Mouse (Mus musculus): ENCODE measurements around the gene 0610030E20Rik. TPM values are rescaled to one million over a fixed set of nuclear protein-coding genes. Genes with fewer than 3 reads are reported as not detected.

0610030E20Rik gene
- polyA plus RNA-seq, 1 experiment from 2014 or later: 17.8 TPM

- no peak for ATAC-seq
- H3K36me3 ChIP-seq: peaks cover 62% of the 10 kb centered on the region
- H3K9me3 ChIP-seq (replicated peaks): no peaks in the 10 kb centered on the region
- 37% methylated on average over 6 of the region's 6 CpGs for WGBS (ENCODE audit: insufficient replicate concordance)
- H3K27ac ChIP-seq: peak overlapping the region; percentile 99
- peak overlapping the region; percentile 84 for H3K4me3 ChIP-seq
- peak overlapping the region; percentile 98 for H3K9ac ChIP-seq
- peaks cover 77% of the 10 kb centered on the region for H3K4me1 ChIP-seq
- no peaks in the 10 kb centered on the region for H3K27me3 ChIP-seq (replicated peaks)
- H3K4me2 ChIP-seq: peak overlapping the region; percentile 78
These were observed 41.7 kb downstream of the 0610030E20Rik start for GRCm38 (mm10) chr6:72388791-72389329.

GRCm38 (mm10) chr6:72389471-72389940 is 42.4 kb downstream of the 0610030E20Rik start:
- peak overlapping the region; percentile 84 for H3K4me3 ChIP-seq
- peak; percentile 92 for ATAC-seq
- no peaks in the 10 kb centered on the region for H3K27me3 ChIP-seq (replicated peaks)
- peak overlapping the region; percentile 78 for H3K4me2 ChIP-seq
- no peaks in the 10 kb centered on the region for H3K9me3 ChIP-seq (replicated peaks)
- peaks cover 76% of the 10 kb centered on the region for H3K4me1 ChIP-seq
- peaks cover 64% of the 10 kb centered on the region for H3K36me3 ChIP-seq
- WGBS (ENCODE audit: insufficient replicate concordance): under 1% methylated on average over 13 of the region's 13 CpGs
- H3K9ac ChIP-seq: peak overlapping the region; percentile 98
- peak overlapping the region; percentile 99 for H3K27ac ChIP-seq

- ATAC-seq: peak; percentile 34
- peak within 1 kb of the TSS; percentile 99 for H3K27ac ChIP-seq
These were observed 43.0 kb downstream of the 0610030E20Rik start, which contains the start of gene Vamp8 for GRCm38 (mm10) chr6:72389941-72390771. Gene Vamp8, minus strand, starts transcription at chr6:72390703.

DNA sequence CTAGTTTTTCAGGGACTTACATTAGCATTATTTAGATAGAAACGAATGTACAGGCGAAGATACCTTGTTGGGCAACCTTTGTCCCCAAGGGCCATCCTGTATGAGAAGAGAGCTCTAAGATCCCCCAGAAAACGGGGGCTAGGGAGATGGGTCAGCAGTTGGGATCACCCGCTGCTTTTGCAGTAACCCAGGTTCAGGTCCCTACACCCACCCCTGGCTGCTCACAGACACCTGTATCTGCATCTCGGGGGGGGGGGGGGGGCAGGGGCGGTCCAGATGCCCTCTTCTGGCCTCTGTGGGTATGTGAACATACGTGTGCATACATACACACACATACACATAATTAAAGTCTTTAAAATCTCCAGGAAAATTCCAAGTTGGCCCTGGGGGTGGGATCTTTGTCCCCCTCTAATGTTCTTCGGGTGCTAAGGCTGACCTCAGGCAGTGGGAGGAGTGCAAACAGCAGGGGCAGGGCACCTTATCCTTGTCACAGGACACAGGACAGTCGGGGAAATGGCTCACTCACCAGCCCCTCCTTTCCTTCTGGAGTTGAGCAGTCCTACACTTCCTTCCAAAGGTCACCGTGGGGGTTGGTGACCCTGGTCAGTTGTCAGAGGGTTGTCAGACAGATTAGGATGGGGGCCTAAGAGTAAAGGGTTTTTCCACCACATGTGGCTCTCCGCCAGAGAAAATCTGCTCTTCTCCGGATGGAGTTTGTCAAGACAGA is 43.8 kb downstream of the 0610030E20Rik start:
- peaks cover 71% of the 10 kb centered on the region for H3K4me1 ChIP-seq
- peak overlapping the region; percentile 78 for H3K4me2 ChIP-seq
- peaks cover 57% of the 10 kb centered on the region for H3K36me3 ChIP-seq
- H3K27ac ChIP-seq: peak overlapping the region; percentile 99
- H3K4me3 ChIP-seq: peak overlapping the region; percentile 84
- H3K27me3 ChIP-seq (replicated peaks): no peaks in the 10 kb centered on the region
- H3K9me3 ChIP-seq (replicated peaks): no peaks in the 10 kb centered on the region
- ATAC-seq: peak; percentile 71
- H3K9ac ChIP-seq: peak overlapping the region; percentile 98
- WGBS (ENCODE audit: insufficient replicate concordance): 1% methylated on average over 12 of the region's 12 CpGs

More at GRCm38 (mm10) chr6:72389941-72390771, 43.0 kb downstream of the 0610030E20Rik start, which contains the start of gene Vamp8:
- under 1% methylated on average over 33 of the region's 33 CpGs for WGBS (ENCODE audit: insufficient replicate concordance)
- H3K4me2 ChIP-seq: peak within 1 kb of the TSS; percentile 78
- peaks cover 63% of the 10 kb centered on the region for H3K36me3 ChIP-seq
- peaks cover 76% of the 10 kb centered on the region for H3K4me1 ChIP-seq
- H3K27me3 ChIP-seq (replicated peaks): no peaks in the 10 kb centered on the region
- peak within 1 kb of the TSS; percentile 84 for H3K4me3 ChIP-seq
- peak within 1 kb of the TSS; percentile 98 for H3K9ac ChIP-seq
- no peaks in the 10 kb centered on the region for H3K9me3 ChIP-seq (replicated peaks)

DNA sequence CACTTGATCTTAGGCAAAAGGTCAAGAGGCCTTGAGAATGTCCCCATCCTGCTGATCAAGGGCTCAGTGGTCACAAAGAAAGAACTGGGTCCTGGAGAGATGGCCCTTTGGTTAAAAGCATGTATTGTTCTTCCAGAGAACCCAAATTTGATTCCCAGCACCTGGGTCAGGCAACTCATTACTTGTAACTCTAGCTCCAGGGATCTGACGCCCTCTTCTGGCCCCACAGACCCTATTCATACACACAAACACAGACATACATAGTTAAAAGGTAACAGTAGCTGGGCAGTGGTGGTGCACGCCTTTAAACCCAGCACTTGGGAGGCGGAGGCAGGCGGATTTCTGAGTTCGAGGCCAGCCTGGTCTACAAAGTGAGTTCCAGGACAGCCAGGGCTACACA is 45.2 kb downstream of the 0610030E20Rik start:
- no peak for ATAC-seq
- Histone ChIP-seq H3K27me3 (replicated peaks) (no peaks in the 10 kb centered on the region), H3K4me1 (peaks cover 66% of the 10 kb centered on the region), H3K9me3 (replicated peaks) (no peaks in the 10 kb centered on the region), H3K4me3 (peak overlapping the region; percentile 84), H3K27ac (peak overlapping the region; percentile 83), H3K36me3 (peaks cover 46% of the 10 kb centered on the region), H3K4me2 (peak overlapping the region; percentile 78), H3K9ac (no peak overlapping the region)
- WGBS (ENCODE audit: insufficient replicate concordance): 89% methylated on average over 5 of the region's 5 CpGs

- no peak for ATAC-seq
- Histone ChIP-seq H3K4me3 (no peak overlapping the region), H3K9me3 (replicated peaks) (no peaks in the 10 kb centered on the region), H3K27ac (0 out of 2 replicates have a peak overlapping the region, but pooled peaks have one; percentile 30), H3K27me3 (replicated peaks) (no peaks in the 10 kb centered on the region), H3K9ac (no peak overlapping the region), H3K4me1 (peaks cover 68% of the 10 kb centered on the region), H3K4me2 (no peak overlapping the region), H3K36me3 (peaks cover 30% of the 10 kb centered on the region)
- WGBS (ENCODE audit: insufficient replicate concordance): 77% methylated on average over 10 of the region's 10 CpGs
These were observed 49.7 kb downstream of the 0610030E20Rik start for GRCm38 (mm10) chr6:72396837-72397251.

GRCm38 (mm10) chr6:72399967-72400366 is 52.9 kb downstream of the 0610030E20Rik start:
- H3K4me3 ChIP-seq: no peak overlapping the region
- no peak overlapping the region for H3K4me2 ChIP-seq
- H3K36me3 ChIP-seq: peaks cover 3% of the 10 kb centered on the region; the same call in 1 of the 2 replicates
- no peak overlapping the region for H3K27ac ChIP-seq
- peaks cover 39% of the 10 kb centered on the region for H3K4me1 ChIP-seq
- no peaks in the 10 kb centered on the region for H3K9me3 ChIP-seq (replicated peaks)
- no peak overlapping the region for H3K9ac ChIP-seq
- 68% methylated on average over 2 of the region's 2 CpGs for WGBS (ENCODE audit: insufficient replicate concordance)
- no peaks in the 10 kb centered on the region for H3K27me3 ChIP-seq (replicated peaks)
- no peak for ATAC-seq

DNA sequence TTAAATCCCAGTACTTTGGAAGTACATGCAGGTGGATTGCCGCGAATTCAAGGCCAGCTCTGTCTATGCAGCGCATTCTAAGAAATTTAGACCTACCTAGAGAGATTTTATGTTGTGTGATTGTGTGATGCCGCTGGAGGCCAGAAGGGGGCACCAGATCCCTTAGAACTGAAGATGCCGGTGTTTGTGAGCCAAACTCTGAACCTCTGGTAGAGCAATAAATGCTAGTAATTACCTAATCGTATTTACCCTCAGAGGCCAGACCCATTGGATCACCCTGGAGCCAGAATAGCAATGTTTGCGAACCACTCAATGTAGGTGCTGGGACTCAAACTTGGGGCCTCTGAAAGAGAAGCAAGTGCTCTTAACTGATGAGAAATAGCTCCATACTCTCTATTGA is 54.8 kb downstream of the 0610030E20Rik start:
- no peak overlapping the region for H3K4me3 ChIP-seq
- peaks cover 34% of the 10 kb centered on the region for H3K4me1 ChIP-seq
- no peak overlapping the region for H3K27ac ChIP-seq
- no peaks in the 10 kb centered on the region for H3K27me3 ChIP-seq (replicated peaks)
- no peaks in the 10 kb centered on the region for H3K9me3 ChIP-seq (replicated peaks)
- no peaks in the 10 kb centered on the region for H3K36me3 ChIP-seq
- H3K4me2 ChIP-seq: no peak overlapping the region
- WGBS (ENCODE audit: insufficient replicate concordance): 17% methylated on average over 7 of the region's 7 CpGs
- peak; percentile 26; the same call in 1 of the 2 replicates for ATAC-seq
- no peak overlapping the region for H3K9ac ChIP-seq

Other genes starting within 250 kb of the 0610030E20Rik start
- gene St3gal5, start 249.7 kb upstream of the 0610030E20Rik start, polyA plus RNA-seq (2016; fragmentation: Nextera tagmentation; extraction: Ambion mirVana): 166 and 181 TPM in 2 replicates
- 2.0 and 2.1 TPM in 2 replicates for gene Atoh8, start 111.7 kb upstream of the 0610030E20Rik start, polyA plus RNA-seq (2016; fragmentation: Nextera tagmentation; extraction: Ambion mirVana)
- gene Sftpb, start 42.7 kb upstream of the 0610030E20Rik start, polyA plus RNA-seq (2016; fragmentation: Nextera tagmentation; extraction: Ambion mirVana): not detected in 2 replicates
- gene Usp39, start 2.1 kb upstream of the 0610030E20Rik start, polyA plus RNA-seq (2016; fragmentation: Nextera tagmentation; extraction: Ambion mirVana): 68.0 and 72.6 TPM in 2 replicates
- 32.2 and 33.1 TPM in 2 replicates for gene Tmem150a, start 8.1 kb downstream of the 0610030E20Rik start, polyA plus RNA-seq (2016; fragmentation: Nextera tagmentation; extraction: Ambion mirVana)
- 80.0 and 83.0 TPM in 2 replicates for gene Rnf181, start 19.6 kb downstream of the 0610030E20Rik start, polyA plus RNA-seq (2016; fragmentation: Nextera tagmentation; extraction: Ambion mirVana)
- gene Vamp5, start 33.2 kb downstream of the 0610030E20Rik start, polyA plus RNA-seq (2016; fragmentation: Nextera tagmentation; extraction: Ambion mirVana): 105 and 109 TPM in 2 replicates
- 220 and 223 TPM in 2 replicates for gene Vamp8, start 43.4 kb downstream of the 0610030E20Rik start, polyA plus RNA-seq (2016; fragmentation: Nextera tagmentation; extraction: Ambion mirVana)
- 21.8 and 23.0 TPM in 2 replicates for gene Ggcx, start 67.0 kb downstream of the 0610030E20Rik start, polyA plus RNA-seq (2016; fragmentation: Nextera tagmentation; extraction: Ambion mirVana)
- gene Mat2a, start 92.2 kb downstream of the 0610030E20Rik start, polyA plus RNA-seq (2016; fragmentation: Nextera tagmentation; extraction: Ambion mirVana): 318 and 321 TPM in 2 replicates
- not detected in 2 replicates for gene Sh2d6, start 174.4 kb downstream of the 0610030E20Rik start, polyA plus RNA-seq (2016; fragmentation: Nextera tagmentation; extraction: Ambion mirVana)
- 18.5 and 19.7 TPM in 2 replicates for gene Capg, start 197.1 kb downstream of the 0610030E20Rik start, polyA plus RNA-seq (2016; fragmentation: Nextera tagmentation; extraction: Ambion mirVana)

All from liver, embryonic 12.5 days (tissue).